Mouse (Mus musculus) stomach, postnatal 0 days (tissue): ENCODE data around the gene Banp.

Source experiments
- CTCF ChIP-seq: IDR thresholded peaks from 2 replicates; pipeline ENCODE4 v1.5.1; 2016; ENCODE audit warnings: antibody characterized with exemption, low read depth, mild to moderate bottlenecking, moderate library complexity
- EP300 ChIP-seq: optimal IDR thresholded peaks from 2 replicates; pipeline ENCODE3; 2016; ENCODE audit warnings: antibody characterized with exemption

DNA sequence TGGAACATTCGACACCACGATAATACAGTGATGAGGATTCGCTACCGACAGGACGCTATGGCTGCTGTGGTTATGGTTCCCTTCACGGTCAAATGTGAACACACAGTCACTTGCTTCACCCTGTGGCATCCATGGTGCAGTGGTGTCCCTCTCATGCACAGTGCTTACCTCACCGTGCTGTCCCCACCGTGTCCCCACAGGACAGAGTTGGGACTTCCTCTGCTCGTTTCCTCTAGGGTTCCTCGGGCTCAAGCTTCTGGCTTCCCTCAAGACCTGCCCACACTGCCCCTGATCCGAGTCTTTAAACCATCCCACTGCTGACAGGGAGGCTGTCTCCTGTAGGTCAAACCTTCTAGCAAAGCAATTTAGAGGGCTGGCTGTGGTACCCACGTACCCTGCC lies 128.8 kb downstream of the Banp start:
- TF ChIP-seq CTCF (no peak), EP300 (no peak)
